Mouse (Mus musculus) right cerebral cortex, postnatal 25 days (tissue): ENCODE measurements around the gene Gm14326.
"Not testable (repeated sequence)": the region's sequence is repeated elsewhere in the genome, so short reads cannot be mapped to it uniquely, and the experiment has no call there.

Experiments
- DNase-seq: peaks from one replicate; pipeline ENCODE4 v3.0.0; 2022

Gene Gm14326

GRCm38 (mm10) chr2:177957145-177957544, at the start of gene Gm14326:
TSS of gene Gm14326 (minus strand) at chr2:177957297.
- DNase-seq: peak; percentile 84

GRCm38 (mm10) chr2:177974814-177975213, 17.7 kb upstream of the Gm14326 start:
- DNase-seq: not testable (repeated sequence)

DNA sequence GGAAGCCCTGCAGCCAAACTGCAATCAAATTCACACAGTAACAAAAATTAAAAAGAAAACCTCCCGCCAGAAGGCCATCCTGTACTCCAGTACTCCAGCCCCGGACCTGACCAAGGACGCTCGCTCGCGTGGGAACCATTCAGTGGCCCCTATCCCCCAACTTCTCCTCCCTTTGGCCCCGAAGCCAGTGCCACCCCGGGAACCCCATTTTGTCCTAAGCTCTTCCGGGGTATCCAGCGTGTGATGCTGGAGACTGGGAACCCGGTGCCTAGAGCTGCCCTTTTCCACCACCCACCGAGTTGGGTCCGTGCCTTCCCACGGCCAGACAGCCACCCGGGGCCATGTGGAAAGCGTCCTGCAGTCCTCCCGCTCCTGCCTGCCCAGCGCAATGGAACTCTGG, 363 bp downstream of the Gm14326 start:
- peak; percentile 47 for DNase-seq

DNA sequence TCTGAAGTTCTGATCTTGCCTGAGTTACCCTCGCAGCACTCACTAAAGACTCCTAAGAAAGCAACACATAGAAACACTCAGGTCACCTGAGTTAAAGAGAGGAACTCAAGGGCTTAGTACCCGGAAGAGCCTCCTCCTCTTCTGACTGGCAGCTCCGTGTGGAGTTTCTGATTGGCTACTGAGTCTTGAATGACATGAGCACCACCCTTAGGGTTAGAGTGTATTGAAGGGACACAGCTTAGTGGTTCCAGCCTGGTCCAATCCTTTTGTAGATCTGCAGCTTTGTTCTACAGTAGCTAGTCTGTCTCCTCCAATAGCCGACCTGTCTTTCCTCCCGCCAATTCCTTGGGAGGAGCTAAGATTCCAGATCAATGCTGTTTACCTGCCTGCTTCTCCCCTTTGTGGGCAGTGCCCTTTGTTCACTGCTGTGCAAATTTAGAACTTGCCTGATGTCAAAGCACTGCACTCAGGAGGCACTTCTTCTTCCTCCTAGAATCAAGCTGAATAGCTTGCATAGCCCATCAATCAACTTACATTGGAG, 31.5 kb downstream of the Gm14326 start, which contains the start of gene Zfp972:
Gene Zfp972, minus strand, starts transcription at position 51 of the 541 bp plus-strand sequence.
- not testable (repeated sequence) for DNase-seq

DNA sequence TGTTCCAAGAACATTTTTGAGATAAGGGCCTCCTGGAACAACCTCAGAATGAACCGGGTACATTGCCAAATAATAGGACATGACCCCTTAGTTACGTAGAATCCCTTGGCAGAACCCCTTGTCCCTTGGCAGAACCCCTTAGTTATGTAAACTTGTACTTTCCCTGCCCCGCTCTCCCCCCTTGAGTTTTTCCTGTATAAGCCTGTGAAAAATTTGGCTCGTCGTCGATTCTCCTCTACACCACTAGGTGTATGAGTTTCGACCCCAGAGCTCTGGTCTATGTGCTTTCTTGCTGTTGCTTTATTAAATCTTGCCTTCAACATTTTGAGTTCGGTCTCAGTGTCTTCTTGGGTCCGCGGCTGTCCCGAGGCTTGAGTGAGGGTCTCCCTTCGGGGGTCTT, 53.8 kb downstream of the Gm14326 start:
- not testable (repeated sequence) for DNase-seq

DNA sequence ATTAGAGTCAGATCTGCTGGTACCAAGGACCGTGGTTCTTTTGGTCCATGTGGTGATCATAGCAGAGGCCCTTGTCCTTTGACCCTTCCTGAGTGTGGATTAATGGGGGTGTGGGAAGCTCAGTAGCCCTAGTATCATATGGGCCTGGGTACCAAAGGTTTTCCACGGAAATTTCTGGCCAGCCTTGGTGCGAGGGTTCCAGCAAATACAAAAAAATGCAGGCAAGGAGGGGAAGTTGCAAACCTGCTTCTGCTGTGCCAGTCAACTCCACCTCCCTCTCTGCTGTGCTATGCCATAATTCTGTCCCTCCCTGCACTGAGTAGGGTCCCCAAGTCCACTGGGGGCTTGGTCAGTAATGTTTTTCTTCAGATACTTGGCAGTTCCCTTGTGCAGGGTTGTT, 58.9 kb downstream of the Gm14326 start:
- not testable (repeated sequence) for DNase-seq

- DNase-seq: not testable (repeated sequence)
Measured at GRCm38 (mm10) chr2:177897046-177897578, 60.0 kb downstream of the Gm14326 start, which contains the start of gene Gm14327. TSS of gene Gm14327 (plus strand) at chr2:177897096.

- DNase-seq: not testable (repeated sequence)
Measured at GRCm38 (mm10) chr2:177887743-177888142, 69.4 kb downstream of the Gm14326 start.
